Mouse (Mus musculus) midbrain, postnatal 0 days (tissue): ENCODE results near the gene Amtn. TPM values are rescaled to one million over a fixed set of nuclear protein-coding genes. Genes with fewer than 3 reads are reported as not detected.
A peak's percentile ranks its signal among the peaks of the same experiment; 100 is the strongest.
"Not testable (repeated sequence)": the region's sequence is repeated elsewhere in the genome, so short reads cannot be mapped to it uniquely, and the experiment has no call there.

Source experiments
- ATAC-seq: fragments of 200-750 bp; cut with Nextera tagmentation; 2 replicates; pipeline ENCODE4 v1.8.0; 2017; ENCODE audit warnings: moderate number of reproducible peaks, mild to moderate bottlenecking, moderate TSS enrichment, moderate library complexity; ENCODE audit not compliant: low FRiP score
- DNase-seq: peaks from one replicate; pipeline ENCODE4 v3.0.0-alpha.2; 2015; ENCODE audit warnings: low spot score
- H3K27ac ChIP-seq: fragments of 300-500 bp; sonication (generic); 2 replicates; pipeline ENCODE4 v1.5.1; 2014; ENCODE audit warnings: low read depth, mild to moderate bottlenecking, low read length, mixed read lengths
- H3K27me3 ChIP-seq: fragments of 300-500 bp; sonication (generic); 2 replicates; pipeline ENCODE4 v1.6.1; 2014; ENCODE audit warnings: low read length, control low read depth, mixed read lengths; ENCODE audit not compliant: insufficient read depth
- H3K36me3 ChIP-seq: fragments of 300-500 bp; sonication (generic); 2 replicates; pipeline ENCODE4 v1.6.1; 2014; ENCODE audit warnings: low read length, control low read depth, mixed read lengths; ENCODE audit not compliant: insufficient read depth
- H3K4me1 ChIP-seq: fragments of 300-500 bp; sonication (generic); 2 replicates; pipeline ENCODE4 v1.6.1; 2014; ENCODE audit warnings: mild to moderate bottlenecking, control low read depth, antibody characterized with exemption, low read length, mixed read lengths; ENCODE audit not compliant: insufficient read depth
- H3K4me2 ChIP-seq: fragments of 300-500 bp; sonication (generic); 2 replicates; pipeline ENCODE4 v1.6.1; 2014; ENCODE audit warnings: low read depth, mild to moderate bottlenecking, low read length, mixed read lengths; ENCODE audit not compliant: poor library complexity, severe bottlenecking
- H3K4me3 ChIP-seq: fragments of 300-500 bp; sonication (generic); 2 replicates; pipeline ENCODE4 v1.5.1; 2014; ENCODE audit warnings: low read depth, mild to moderate bottlenecking, low read length, moderate library complexity
- H3K9ac ChIP-seq: fragments of 300-500 bp; sonication (generic); replicated peaks from 2 replicates; pipeline ENCODE4 v1.6.1; 2014; ENCODE audit warnings: mild to moderate bottlenecking, low read length, moderate library complexity, mixed read lengths; ENCODE audit not compliant: poor library complexity, severe bottlenecking
- H3K9me3 ChIP-seq: fragments of 300-500 bp; sonication (generic); 2 replicates; pipeline ENCODE4 v1.6.1; 2016; ENCODE audit warnings: low read length, control low read depth
- CTCF ChIP-seq: IDR thresholded peaks from 2 replicates; pipeline ENCODE4 v1.5.1; 2016; ENCODE audit warnings: antibody characterized with exemption, mild to moderate bottlenecking
- WGBS: fragments of 180-500 bp; shearing (Covaris S2); extraction: QIAGEN DNeasy Blood & Tissue Kit; methylation state at CpG from one replicate; pipeline ENCODE4 v1.1.7; 2014; 5-methylcytosine and 5-hydroxymethylcytosine counted together
- polyA plus RNA-seq: library from polyadenylated mRNA; unstranded; fragments of >200 nt; fragmentation: Nextera tagmentation; extraction: Ambion mirVana; gene quantifications from 2 replicates; pipeline ENCODE4 v1.2.1, GENCODE M21; 2015
- total RNA-seq: library from RNA; depleted of rRNA; stranded (reverse); fragments of >200 nt; gene quantifications from 2 replicates; pipeline ENCODE4 v1.2.3, GENCODE M21; 2014; rRNA removed

Gene Amtn
- total RNA-seq (not detected in 2 replicates), polyA plus RNA-seq (not detected in 2 replicates)

GRCm38 (mm10) chr5:88375808-88376207, at the start of gene Amtn:
Gene Amtn, plus strand, starts transcription at chr5:88376108.
- no peaks in the 10 kb centered on the region for H3K27me3 ChIP-seq
- H3K36me3 ChIP-seq: no peaks in the 10 kb centered on the region
- no peak within 1 kb of the TSS for H3K4me2 ChIP-seq
- H3K4me1 ChIP-seq: no peaks in the 10 kb centered on the region
- DNase-seq: no peak
- no peak within 1 kb of the TSS for H3K27ac ChIP-seq
- WGBS: 88% methylated on average over 4 of the region's 4 CpGs
- ATAC-seq: no peak
- no peak within 1 kb of the TSS for H3K9ac ChIP-seq
- H3K9me3 ChIP-seq: no peaks in the 10 kb centered on the region
- no peak for TF ChIP-seq CTCF
- H3K4me3 ChIP-seq: no peak within 1 kb of the TSS

GRCm38 (mm10) chr5:88348533-88348932, 27.4 kb upstream of the Amtn start:
- not testable (repeated sequence) for H3K36me3 ChIP-seq, H3K4me3 ChIP-seq, H3K9me3 ChIP-seq, H3K27me3 ChIP-seq, H3K4me2 ChIP-seq, DNase-seq, ATAC-seq, H3K27ac ChIP-seq, H3K9ac ChIP-seq, H3K4me1 ChIP-seq
- 44% methylated on average over 2 of the region's 2 CpGs for WGBS

DNA sequence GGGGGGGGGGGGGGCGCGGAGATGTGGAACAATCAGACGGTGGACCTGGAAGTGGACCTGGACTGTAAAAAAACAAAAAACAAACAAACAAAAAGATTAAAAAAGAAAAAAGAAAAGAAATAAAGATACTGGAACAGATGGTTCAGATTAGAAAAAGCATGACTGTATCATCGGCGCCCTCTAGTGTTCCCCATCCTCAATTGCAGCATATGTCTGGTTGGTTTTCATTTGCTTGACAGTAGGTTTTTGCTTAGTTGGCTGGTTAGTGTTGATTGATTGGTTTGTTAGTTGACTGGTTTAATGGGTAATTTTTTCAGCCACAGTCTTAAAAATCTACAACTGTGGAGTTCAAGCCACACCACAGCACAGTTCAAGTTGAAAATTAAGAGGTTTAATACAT, 11.1 kb upstream of the Amtn start:
- Histone ChIP-seq H3K4me2 (no peak overlapping the region), H3K4me1 (no peaks in the 10 kb centered on the region), H3K27ac (no peak overlapping the region), H3K9ac (no peak overlapping the region), H3K36me3 (no peaks in the 10 kb centered on the region), H3K27me3 (no peaks in the 10 kb centered on the region), H3K4me3 (no peak overlapping the region), H3K9me3 (no peaks in the 10 kb centered on the region)
- ATAC-seq (no peak), DNase-seq (peak; percentile 13)
- peak; percentile 66 for TF ChIP-seq CTCF
- 7% methylated on average over 5 of the region's 5 CpGs for WGBS

DNA sequence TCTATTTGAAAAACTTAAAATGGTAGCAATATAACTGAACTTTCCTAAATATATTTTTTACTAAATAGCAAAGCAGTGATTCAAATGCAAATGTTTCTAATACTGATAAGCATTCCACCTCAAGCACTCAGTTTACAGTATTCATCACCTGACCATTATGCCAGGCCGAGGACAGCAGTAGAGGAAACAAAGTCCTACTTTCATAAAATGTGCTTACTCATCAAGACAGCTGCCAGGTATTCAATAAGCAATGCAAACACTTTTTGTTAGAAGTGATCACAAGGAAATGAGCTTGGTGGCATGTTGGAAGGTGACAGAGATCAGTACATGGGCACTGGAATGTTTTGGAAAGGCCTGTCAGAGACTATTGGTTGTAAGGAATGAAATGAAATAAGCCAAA, 9.0 kb upstream of the Amtn start:
- Histone ChIP-seq H3K27me3 (no peaks in the 10 kb centered on the region), H3K9ac (no peak overlapping the region), H3K4me2 (no peak overlapping the region), H3K4me1 (no peaks in the 10 kb centered on the region), H3K4me3 (no peak overlapping the region), H3K9me3 (no peaks in the 10 kb centered on the region), H3K36me3 (no peaks in the 10 kb centered on the region), H3K27ac (no peak overlapping the region)
- no peak for TF ChIP-seq CTCF
- ATAC-seq: no peak
- 75% methylated on average over 1 of the region's 1 CpGs for WGBS
- DNase-seq: no peak

- H3K27me3 ChIP-seq: no peaks in the 10 kb centered on the region
- no peak overlapping the region for H3K9ac ChIP-seq
- H3K4me1 ChIP-seq: no peaks in the 10 kb centered on the region
- H3K27ac ChIP-seq: no peak overlapping the region
- TF ChIP-seq CTCF: no peak
- no peak for ATAC-seq
- no peak overlapping the region for H3K4me2 ChIP-seq
- H3K4me3 ChIP-seq: no peak overlapping the region
- DNase-seq: no peak
- 81% methylated on average over 6 of the region's 6 CpGs for WGBS
- H3K36me3 ChIP-seq: no peaks in the 10 kb centered on the region
- H3K9me3 ChIP-seq: no peaks in the 10 kb centered on the region
These were observed 5.2 kb upstream of the Amtn start for GRCm38 (mm10) chr5:88370578-88371232.

DNA sequence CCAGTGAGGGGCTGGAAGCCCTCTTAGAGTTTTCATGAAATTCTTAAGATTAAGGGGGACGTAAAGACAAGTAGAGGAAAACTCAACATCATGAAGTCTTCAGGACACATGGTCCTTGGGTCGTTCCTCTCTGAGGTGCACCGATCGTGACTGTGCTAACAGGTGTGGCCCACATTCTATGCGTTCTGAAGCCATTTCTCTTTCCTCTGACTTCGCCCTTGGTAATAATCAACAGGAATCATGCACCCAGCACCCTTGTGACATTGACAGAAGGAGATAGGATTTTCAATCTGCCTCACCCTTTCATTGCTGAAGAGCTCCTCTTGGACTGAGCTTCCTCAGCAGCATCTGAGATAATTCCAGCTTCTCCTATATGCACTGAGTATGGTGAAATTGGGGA, 3.3 kb upstream of the Amtn start:
- no peak for ATAC-seq
- H3K4me2 ChIP-seq: no peak overlapping the region
- no peaks in the 10 kb centered on the region for H3K4me1 ChIP-seq
- no peaks in the 10 kb centered on the region for H3K27me3 ChIP-seq
- TF ChIP-seq CTCF: no peak
- 90% methylated on average over 6 of the region's 6 CpGs for WGBS
- no peak overlapping the region for H3K9ac ChIP-seq
- H3K27ac ChIP-seq: no peak overlapping the region
- H3K4me3 ChIP-seq: no peak overlapping the region
- no peaks in the 10 kb centered on the region for H3K36me3 ChIP-seq
- no peaks in the 10 kb centered on the region for H3K9me3 ChIP-seq
- DNase-seq: no peak
